Mouse (Mus musculus) heart, embryonic 14.5 days (tissue): ENCODE measurements around the gene Cpvl. TPM values are rescaled to one million over a fixed set of nuclear protein-coding genes. Genes with fewer than 3 reads are reported as not detected.

Source experiments
- ATAC-seq: fragments of 200-750 bp; cut with Nextera tagmentation; 2 replicates; pipeline ENCODE4 v1.8.0; 2017; ENCODE audit warnings: low read depth, moderate TSS enrichment; ENCODE audit not compliant: insufficient number of reproducible peaks, insufficient read depth, low FRiP score
- H3K27ac ChIP-seq, 2 experiments: fragments of 200-500 bp in 1 of 2; fragments of 300-500 bp in 1 of 2; sonication (generic) in 1 of 2; replicated peaks in 1 of 2; 2 replicates each; pipeline ENCODE4 v1.5.1; 2012 to 2014; ENCODE audit warnings: low read depth in 2 of 2, low read length in 2 of 2, control low read depth in 1 of 2, mild to moderate bottlenecking in 1 of 2, mixed read lengths in 1 of 2; ENCODE audit not compliant: control insufficient read depth in 1 of 2, insufficient read depth in 1 of 2
- H3K27me3 ChIP-seq: fragments of 300-500 bp; sonication (generic); 2 replicates; pipeline ENCODE4 v1.6.1; 2014; ENCODE audit warnings: mild to moderate bottlenecking, low read length, control low read depth; ENCODE audit not compliant: control insufficient read depth, insufficient read depth
- H3K36me3 ChIP-seq: fragments of 300-500 bp; sonication (generic); 2 replicates; pipeline ENCODE4 v1.6.1; 2014; ENCODE audit warnings: mild to moderate bottlenecking, control low read depth, low read length, mixed read lengths; ENCODE audit not compliant: control insufficient read depth, insufficient read depth
- H3K4me1 ChIP-seq, 2 experiments: fragments of 200-500 bp in 1 of 2; fragments of 300-500 bp in 1 of 2; sonication (generic) in 1 of 2; 2 replicates each; pipeline ENCODE4 v1.6.1; 2012 to 2014; ENCODE audit warnings: low read length in 2 of 2, control low read depth in 1 of 2, mixed read lengths in 1 of 2; ENCODE audit not compliant: control insufficient read depth in 2 of 2, insufficient read depth in 2 of 2
- H3K4me2 ChIP-seq: fragments of 300-500 bp; sonication (generic); 2 replicates; pipeline ENCODE4 v1.6.1; 2014; ENCODE audit warnings: mild to moderate bottlenecking, low read length
- H3K4me3 ChIP-seq, 2 experiments: fragments of 200-500 bp in 1 of 2; fragments of 300-500 bp in 1 of 2; sonication (generic) in 1 of 2; 2 replicates each; pipeline ENCODE4 v1.5.1; 2012 to 2014; ENCODE audit warnings: low read length in 2 of 2, mild to moderate bottlenecking in 2 of 2, control low read depth in 1 of 2, low read depth in 1 of 2, moderate library complexity in 1 of 2; ENCODE audit not compliant: control insufficient read depth in 1 of 2, insufficient read depth in 1 of 2
- H3K9ac ChIP-seq: fragments of 300-500 bp; sonication (generic); 2 replicates; pipeline ENCODE4 v1.6.1; 2014; ENCODE audit warnings: mild to moderate bottlenecking, low read length
- H3K9me3 ChIP-seq: fragments of 300-500 bp; sonication (generic); 2 replicates; pipeline ENCODE4 v1.6.1; 2016; ENCODE audit warnings: low read length, control low read depth; ENCODE audit not compliant: control insufficient read depth
- WGBS: fragments of 180-500 bp; shearing (Covaris S2); extraction: QIAGEN DNeasy Blood & Tissue Kit; methylation state at CpG from one replicate; pipeline ENCODE4 v1.1.7; 2014; 5-methylcytosine and 5-hydroxymethylcytosine counted together
- polyA plus RNA-seq: library from polyadenylated mRNA; unstranded; fragments of >200 nt; fragmentation: Nextera tagmentation; extraction: Ambion mirVana; gene quantifications from 2 replicates; pipeline ENCODE4 v1.2.1, GENCODE M21; 2014

Cpvl gene
- polyA plus RNA-seq, 1 experiment from 2014 or later = not detected

DNA sequence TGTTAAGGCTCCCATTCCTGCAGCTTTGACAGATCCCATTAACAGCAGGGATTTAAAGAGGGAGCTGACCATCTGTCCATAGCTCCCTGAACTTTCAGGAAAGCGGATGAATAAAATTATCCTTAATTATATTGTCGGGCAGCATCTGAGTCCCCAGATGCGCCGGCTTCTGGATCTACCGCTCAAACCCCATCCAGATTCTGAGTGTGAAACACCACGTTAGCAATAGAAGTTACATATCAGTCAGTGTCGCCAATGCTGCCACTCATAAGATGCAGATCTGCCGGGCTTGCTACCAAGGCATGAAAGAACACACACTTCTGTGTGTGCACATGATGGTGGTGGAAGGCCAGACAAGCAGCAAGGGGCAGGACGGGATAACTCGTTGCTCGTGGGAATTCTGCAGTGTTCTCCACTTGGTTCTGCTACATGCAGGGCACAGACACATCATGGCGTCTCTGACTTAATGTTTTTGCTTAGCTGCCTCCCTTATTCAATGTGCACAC lies 6.2 kb downstream of the Cpvl start:
- WGBS = 85% methylated on average over 12 of the region's 12 CpGs
- H3K4me1 ChIP-seq = peaks cover 18 to 20% of the 10 kb centered on the region in 2 experiments; a peak in 3 of 4 replicates

GRCm38 (mm10) chr6:53971729-53972128 lies 6.7 kb downstream of the Cpvl start:
- Histone ChIP-seq H3K4me2 (no peak overlapping the region), H3K9ac (no peak overlapping the region), H3K27ac (no peak overlapping the region), H3K4me3 (no peak overlapping the region), H3K36me3 (no peaks in the 10 kb centered on the region), H3K27me3 (no peaks in the 10 kb centered on the region), H3K9me3 (no peaks in the 10 kb centered on the region), H3K4me1 (peaks cover 18 to 20% of the 10 kb centered on the region in 2 experiments; a peak in 3 of 4 replicates)
- 65% methylated on average over 3 of the region's 3 CpGs for WGBS
- no peak for ATAC-seq

More for the DNA sequence above, 6.2 kb downstream of the Cpvl start:
- ATAC-seq = no peak
- Histone ChIP-seq H3K27me3 (no peaks in the 10 kb centered on the region), H3K9ac (no peak overlapping the region), H3K4me2 (no peak overlapping the region), H3K9me3 (no peaks in the 10 kb centered on the region), H3K27ac (no peak overlapping the region), H3K36me3 (no peaks in the 10 kb centered on the region), H3K4me3 (no peak overlapping the region)

DNA sequence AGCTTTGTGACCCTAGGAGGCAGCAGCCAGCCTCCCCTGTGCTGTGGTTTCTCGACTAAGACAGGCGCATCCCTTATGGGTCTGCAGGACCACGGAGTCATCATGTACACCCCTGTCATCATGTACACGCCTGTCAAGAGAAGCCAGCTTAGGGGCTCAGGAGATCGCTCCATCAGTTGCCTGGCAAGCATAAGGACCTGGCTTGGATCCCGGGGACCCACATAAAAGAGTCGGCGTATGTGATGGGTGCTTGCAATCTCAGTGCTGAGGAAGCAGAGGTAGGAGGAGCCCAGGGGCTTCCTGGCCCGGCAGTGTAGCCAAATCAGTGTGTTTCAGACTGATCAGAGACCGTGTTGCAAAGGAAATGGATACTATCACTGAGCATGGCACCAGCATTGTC lies 9.4 kb downstream of the Cpvl start:
- no peak overlapping the region for H3K4me2 ChIP-seq
- no peak overlapping the region for H3K4me3 ChIP-seq
- H3K36me3 ChIP-seq = no peaks in the 10 kb centered on the region
- no peak overlapping the region for H3K27ac ChIP-seq
- no peaks in the 10 kb centered on the region for H3K27me3 ChIP-seq
- no peaks in the 10 kb centered on the region for H3K9me3 ChIP-seq
- peaks cover 18 to 19% of the 10 kb centered on the region in 2 experiments; a peak in 3 of 4 replicates for H3K4me1 ChIP-seq
- WGBS = 58% methylated on average over 10 of the region's 10 CpGs
- no peak for ATAC-seq
- H3K9ac ChIP-seq = no peak overlapping the region

DNA sequence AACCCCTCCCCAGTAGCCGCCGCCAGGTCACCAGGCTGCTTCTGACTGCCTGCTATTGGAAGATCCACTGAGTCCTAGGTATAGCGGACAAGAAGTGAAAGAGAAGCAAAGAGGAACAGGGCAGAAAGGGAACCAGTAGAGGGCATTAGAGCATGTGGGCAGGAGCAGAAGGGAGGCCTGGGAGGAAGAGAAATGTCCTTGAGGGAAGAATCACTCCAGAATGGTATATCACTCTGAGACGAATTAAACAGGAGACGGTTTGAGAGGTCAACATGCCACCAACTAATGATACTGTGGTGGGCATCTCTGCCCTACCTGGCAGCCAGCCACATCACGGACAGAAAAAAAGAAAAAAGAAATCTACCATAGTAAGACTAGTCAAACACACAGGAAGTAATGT lies 9.9 kb downstream of the Cpvl start:
- Histone ChIP-seq H3K9ac (no peak overlapping the region), H3K4me1 (peaks cover 14 to 16% of the 10 kb centered on the region in 2 experiments; a peak in 3 of 4 replicates), H3K36me3 (no peaks in the 10 kb centered on the region), H3K27ac (no peak overlapping the region), H3K9me3 (no peaks in the 10 kb centered on the region), H3K4me3 (no peak overlapping the region), H3K27me3 (no peaks in the 10 kb centered on the region), H3K4me2 (no peak overlapping the region)
- ATAC-seq = no peak
- 80% methylated on average over 6 of the region's 6 CpGs for WGBS

DNA sequence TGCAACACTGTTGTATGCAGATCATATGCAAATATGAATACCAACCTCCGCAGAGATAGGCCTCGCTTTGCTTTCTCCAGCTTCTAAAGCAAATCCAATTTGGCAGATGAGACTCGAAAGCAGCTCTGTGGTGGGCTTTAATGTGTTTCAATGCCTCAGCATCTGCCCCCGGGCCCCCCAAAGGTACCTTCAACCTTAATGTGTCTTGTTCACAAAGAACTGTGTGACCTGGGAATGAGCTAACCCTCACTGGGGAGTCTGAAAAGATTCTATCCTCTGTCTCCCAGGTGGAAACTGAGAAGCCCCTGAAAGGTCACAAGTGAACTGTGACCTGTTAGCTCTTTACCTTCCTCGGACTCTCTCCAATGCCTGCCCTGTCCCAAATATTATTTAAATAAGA lies 11.9 kb downstream of the Cpvl start:
- H3K9ac ChIP-seq = no peak overlapping the region
- no peaks in the 10 kb centered on the region for H3K27me3 ChIP-seq
- no peaks in the 10 kb centered on the region for H3K36me3 ChIP-seq
- 76% methylated on average over 5 of the region's 5 CpGs for WGBS
- no peaks in the 10 kb centered on the region for H3K9me3 ChIP-seq
- no peak for ATAC-seq
- no peak overlapping the region for H3K4me3 ChIP-seq
- H3K4me1 ChIP-seq = peaks cover 7 to 14% of the 10 kb centered on the region in 2 experiments; a peak in 3 of 4 replicates
- no peak overlapping the region for H3K27ac ChIP-seq
- H3K4me2 ChIP-seq = no peak overlapping the region

DNA sequence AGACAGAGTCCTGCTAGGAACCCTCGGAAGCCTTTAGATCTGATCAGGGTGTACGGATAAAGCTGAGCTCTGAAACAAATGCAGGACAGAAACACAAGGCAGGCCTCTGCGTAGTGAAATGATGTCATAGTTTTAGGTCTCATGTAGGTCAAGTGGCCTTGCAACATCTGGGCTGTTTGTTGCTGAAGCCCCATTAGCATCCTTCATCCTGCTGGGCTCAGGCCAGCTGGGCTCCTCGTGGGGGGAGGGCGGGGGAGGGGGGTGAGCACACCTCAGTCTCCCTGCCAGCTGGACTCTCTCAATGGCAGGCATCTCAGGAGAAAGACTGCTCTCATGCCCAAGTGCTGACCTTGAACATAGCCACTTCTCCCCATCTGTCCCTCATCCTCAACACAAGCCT lies 12.6 kb downstream of the Cpvl start:
- Histone ChIP-seq H3K4me1 (peaks cover 7 to 14% of the 10 kb centered on the region in 2 experiments; a peak in 3 of 4 replicates), H3K4me2 (no peak overlapping the region), H3K4me3 (no peak overlapping the region), H3K9ac (no peak overlapping the region), H3K27ac (no peak overlapping the region), H3K9me3 (no peaks in the 10 kb centered on the region), H3K36me3 (no peaks in the 10 kb centered on the region), H3K27me3 (no peaks in the 10 kb centered on the region)
- ATAC-seq = no peak
- 38% methylated on average over 5 of the region's 5 CpGs for WGBS

DNA sequence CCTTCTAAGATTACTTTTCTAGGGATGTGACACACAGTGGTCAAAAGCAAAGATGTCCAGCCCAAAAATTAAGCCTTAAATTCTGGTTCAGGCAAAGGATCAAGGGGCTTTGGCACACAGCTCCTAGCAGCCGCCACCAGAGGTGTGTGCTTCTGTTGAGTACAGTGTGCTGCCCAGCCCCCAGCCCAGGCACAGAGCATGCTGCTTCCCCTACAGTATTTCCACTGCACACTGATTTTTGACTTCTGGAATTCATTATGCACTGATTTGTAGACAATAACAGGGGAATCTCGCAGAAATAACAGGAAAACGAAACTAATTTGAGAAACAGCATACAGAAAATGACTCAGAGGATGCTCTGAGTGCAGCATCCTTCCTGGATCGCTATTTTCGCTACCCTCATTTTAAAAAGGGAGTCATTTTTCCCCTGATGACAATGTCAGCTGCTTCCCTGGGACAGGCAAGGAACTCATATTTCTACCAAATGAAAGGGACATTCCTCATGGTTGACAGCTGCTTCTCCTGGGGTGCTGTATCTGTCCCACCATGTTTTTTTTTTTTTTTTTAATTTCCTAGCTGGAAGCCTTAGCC lies 14.5 kb downstream of the Cpvl start:
- no peak for ATAC-seq
- WGBS = 67% methylated on average over 5 of the region's 5 CpGs
- Histone ChIP-seq H3K27me3 (no peaks in the 10 kb centered on the region), H3K27ac (no peak overlapping the region), H3K4me3 (no peak overlapping the region), H3K4me2 (no peak overlapping the region), H3K4me1 (peaks cover 4 to 10% of the 10 kb centered on the region in 2 experiments; a peak in 3 of 4 replicates), H3K9ac (no peak overlapping the region), H3K36me3 (no peaks in the 10 kb centered on the region), H3K9me3 (no peaks in the 10 kb centered on the region)

DNA sequence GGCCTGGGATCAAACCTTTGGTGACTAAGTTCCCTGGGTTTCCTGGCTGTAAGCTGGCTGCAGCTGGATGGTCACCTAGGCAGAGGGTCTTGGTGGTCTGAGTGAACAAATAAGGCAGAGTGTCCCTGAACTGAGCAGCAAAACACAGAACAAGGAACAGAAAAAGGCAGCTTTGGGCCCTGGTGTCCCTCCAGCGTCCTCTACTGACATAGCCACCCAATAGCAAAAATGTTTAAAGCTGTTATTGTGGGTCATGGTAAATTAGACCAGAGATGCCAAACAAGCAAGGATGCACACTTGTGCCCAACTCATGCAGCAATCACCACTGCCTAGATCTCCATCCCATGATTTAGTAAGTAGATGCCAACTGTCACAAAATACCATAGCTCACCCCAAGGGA lies 16.5 kb downstream of the Cpvl start:
- H3K9me3 ChIP-seq = no peaks in the 10 kb centered on the region
- H3K4me1 ChIP-seq = peaks cover 0 to 2% of the 10 kb centered on the region in 2 experiments; a peak in 1 of 4 replicates
- H3K4me2 ChIP-seq = no peak overlapping the region
- 62% methylated on average over 1 of the region's 1 CpGs for WGBS
- ATAC-seq = no peak
- no peak overlapping the region for H3K9ac ChIP-seq
- H3K27ac ChIP-seq = no peak overlapping the region
- H3K27me3 ChIP-seq = no peaks in the 10 kb centered on the region
- H3K4me3 ChIP-seq = no peak overlapping the region
- H3K36me3 ChIP-seq = no peaks in the 10 kb centered on the region
